Mouse (Mus musculus) olfactory bulb, adult 2 months (tissue): ENCODE results near the gene Ptpn12.

Source experiments
- CTCF ChIP-seq: fragments of 200-500 bp; IDR thresholded peaks from 2 replicates; pipeline ENCODE4 v1.5.1; 2012; ENCODE audit warnings: low read depth, mild to moderate bottlenecking, low read length, moderate library complexity; ENCODE audit not compliant: insufficient read depth
- POLR2A ChIP-seq: fragments of 200-500 bp; IDR thresholded peaks from 2 replicates; pipeline ENCODE4 v1.6.1; 2012; ENCODE audit warnings: mild to moderate bottlenecking, low read depth, low read length, moderate library complexity; ENCODE audit not compliant: insufficient read depth

DNA sequence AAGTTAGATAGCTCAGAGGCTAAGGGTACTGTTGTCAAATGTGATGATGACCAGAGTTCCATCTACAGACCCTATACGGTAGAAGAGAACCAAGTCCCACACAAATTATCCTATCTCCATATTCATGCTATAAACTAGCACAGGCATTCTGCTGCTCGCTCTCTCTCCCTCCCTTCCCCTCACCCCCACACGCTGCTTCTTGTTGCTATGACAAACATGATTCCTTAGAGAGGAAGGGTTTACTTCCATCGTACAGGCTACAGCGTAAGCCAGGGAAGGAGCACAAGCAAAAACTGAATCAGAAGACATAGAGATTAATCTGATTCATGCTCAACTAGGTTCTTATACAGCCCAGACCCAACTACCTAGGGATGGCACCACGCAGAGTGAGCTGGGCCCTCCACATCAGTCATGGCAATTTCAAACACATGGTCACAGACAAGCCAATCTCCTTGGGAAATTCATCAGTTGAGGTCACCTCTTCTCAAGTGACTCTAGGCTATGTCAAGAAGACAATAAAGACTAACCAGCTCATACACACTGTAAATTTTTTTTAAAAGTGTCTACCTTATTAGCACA lies 21.2 kb downstream of the Ptpn12 start:
- TF ChIP-seq CTCF (no peak), POLR2A (no peak)
